Mouse (Mus musculus): ENCODE data around the gene Cnn1. TPM values are rescaled to one million over a fixed set of nuclear protein-coding genes. Genes with fewer than 3 reads are reported as not detected.

Gene Cnn1
- polyA plus RNA-seq, 1 experiment from 2014 or later, result 1,082 TPM

- no peaks in the 10 kb centered on the region; the same call in 1 of the 2 replicates for H3K27me3 ChIP-seq (ENCODE audit: control insufficient read depth, insufficient read depth, low read length)
- H3K9me3 ChIP-seq (ENCODE audit: control insufficient read depth, low read length), result no peaks in the 10 kb centered on the region
- DNase-seq (ENCODE audit: low spot score), result no peak
- H3K27ac ChIP-seq (replicated peaks), result no peak overlapping the region
- no peak overlapping the region for H3K4me3 ChIP-seq (ENCODE audit: low read depth, low read length)
- ATAC-seq (ENCODE audit: low FRiP score, low TSS enrichment), result no peak
- TF ChIP-seq EP300 (optimal IDR thresholded peaks at IDR 0.05), result no peak
- no peak overlapping the region for H3K4me2 ChIP-seq (replicated peaks; ENCODE audit: low read depth)
- H3K9ac ChIP-seq (ENCODE audit: low read length), result no peak overlapping the region
- H3K36me3 ChIP-seq (ENCODE audit: control insufficient read depth, insufficient read depth, low read length), result peaks cover 10% of the 10 kb centered on the region
- 93% methylated on average over 9 of the region's 9 CpGs for WGBS
- 0 out of 2 replicates have a peak, but pooled peaks cover 2% of the 10 kb centered on the region for H3K4me1 ChIP-seq (replicated peaks; ENCODE audit: control insufficient read depth, insufficient read depth)
These were observed 41.9 kb upstream of the Cnn1 start for GRCm38 (mm10) chr9:22057031-22057517.

GRCm38 (mm10) chr9:22058011-22058424, 41.0 kb upstream of the Cnn1 start:
- Histone ChIP-seq H3K27me3 (ENCODE audit: control insufficient read depth, insufficient read depth, low read length) (no peaks in the 10 kb centered on the region), H3K36me3 (ENCODE audit: control insufficient read depth, insufficient read depth, low read length) (peaks cover 10% of the 10 kb centered on the region), H3K27ac (replicated peaks) (no peak overlapping the region), H3K9ac (ENCODE audit: low read length) (no peak overlapping the region), H3K9me3 (ENCODE audit: control insufficient read depth, low read length) (no peaks in the 10 kb centered on the region), H3K4me1 (replicated peaks; ENCODE audit: control insufficient read depth, insufficient read depth) (0 out of 2 replicates have a peak, but pooled peaks cover 2% of the 10 kb centered on the region), H3K4me3 (ENCODE audit: low read depth, low read length) (no peak overlapping the region), H3K4me2 (replicated peaks; ENCODE audit: low read depth) (no peak overlapping the region)
- TF ChIP-seq CTCF (IDR thresholded peaks at IDR 0.05; ENCODE audit: low read depth) (no peak), EP300 (optimal IDR thresholded peaks at IDR 0.05) (no peak)
- ATAC-seq (ENCODE audit: low FRiP score, low TSS enrichment) (no peak), DNase-seq (ENCODE audit: low spot score) (no peak)
- 84% methylated on average over 9 of the region's 9 CpGs for WGBS

- peaks cover 24% of the 10 kb centered on the region for H3K36me3 ChIP-seq (ENCODE audit: control insufficient read depth, insufficient read depth, low read length)
- no peak overlapping the region for H3K4me3 ChIP-seq (ENCODE audit: low read depth, low read length)
- 70% methylated on average over 2 of the region's 2 CpGs for WGBS
- no peak overlapping the region for H3K27ac ChIP-seq (replicated peaks)
- H3K27me3 ChIP-seq (ENCODE audit: control insufficient read depth, insufficient read depth, low read length), result no peaks in the 10 kb centered on the region
- H3K4me2 ChIP-seq (replicated peaks; ENCODE audit: low read depth), result no peak overlapping the region
- DNase-seq (ENCODE audit: low spot score) (no peak), ATAC-seq (ENCODE audit: low FRiP score, low TSS enrichment) (no peak)
- no peaks in the 10 kb centered on the region for H3K9me3 ChIP-seq (ENCODE audit: control insufficient read depth, low read length)
- TF ChIP-seq CTCF (IDR thresholded peaks at IDR 0.05; ENCODE audit: low read depth) (no peak), EP300 (optimal IDR thresholded peaks at IDR 0.05) (no peak)
- H3K4me1 ChIP-seq (replicated peaks; ENCODE audit: control insufficient read depth, insufficient read depth), result no peaks in the 10 kb centered on the region
- H3K9ac ChIP-seq (ENCODE audit: low read length), result no peak overlapping the region
These were observed 37.7 kb upstream of the Cnn1 start for GRCm38 (mm10) chr9:22061339-22061738.

GRCm38 (mm10) chr9:22064341-22064740, 34.7 kb upstream of the Cnn1 start:
- no peaks in the 10 kb centered on the region for H3K27me3 ChIP-seq (ENCODE audit: control insufficient read depth, insufficient read depth, low read length)
- H3K36me3 ChIP-seq (ENCODE audit: control insufficient read depth, insufficient read depth, low read length), result peaks cover 24% of the 10 kb centered on the region
- ATAC-seq (ENCODE audit: low FRiP score, low TSS enrichment), result no peak
- TF ChIP-seq EP300 (optimal IDR thresholded peaks at IDR 0.05) (no peak), CTCF (IDR thresholded peaks at IDR 0.05; ENCODE audit: low read depth) (no peak)
- no peaks in the 10 kb centered on the region for H3K4me1 ChIP-seq (replicated peaks; ENCODE audit: control insufficient read depth, insufficient read depth)
- WGBS, result 87% methylated on average over 3 of the region's 3 CpGs
- no peak overlapping the region for H3K4me3 ChIP-seq (ENCODE audit: low read depth, low read length)
- H3K27ac ChIP-seq (replicated peaks), result no peak overlapping the region
- DNase-seq (ENCODE audit: low spot score), result no peak
- H3K9ac ChIP-seq (ENCODE audit: low read length), result no peak overlapping the region
- no peaks in the 10 kb centered on the region for H3K9me3 ChIP-seq (ENCODE audit: control insufficient read depth, low read length)
- no peak overlapping the region for H3K4me2 ChIP-seq (replicated peaks; ENCODE audit: low read depth)

- Histone ChIP-seq H3K9me3 (ENCODE audit: control insufficient read depth, low read length) (no peaks in the 10 kb centered on the region), H3K9ac (ENCODE audit: low read length) (no peak overlapping the region), H3K4me3 (ENCODE audit: low read depth, low read length) (no peak overlapping the region), H3K27me3 (ENCODE audit: control insufficient read depth, insufficient read depth, low read length) (no peaks in the 10 kb centered on the region), H3K36me3 (ENCODE audit: control insufficient read depth, insufficient read depth, low read length) (peaks cover 21% of the 10 kb centered on the region), H3K27ac (replicated peaks) (no peak overlapping the region), H3K4me1 (replicated peaks; ENCODE audit: control insufficient read depth, insufficient read depth) (no peaks in the 10 kb centered on the region), H3K4me2 (replicated peaks; ENCODE audit: low read depth) (no peak overlapping the region)
- ATAC-seq (ENCODE audit: low FRiP score, low TSS enrichment), result no peak
- TF ChIP-seq CTCF (IDR thresholded peaks at IDR 0.05; ENCODE audit: low read depth) (no peak), EP300 (optimal IDR thresholded peaks at IDR 0.05) (no peak)
- DNase-seq (ENCODE audit: low spot score), result no peak
- WGBS, result 92% methylated on average over 11 of the region's 11 CpGs
These were observed 33.4 kb upstream of the Cnn1 start for GRCm38 (mm10) chr9:22065642-22066041.

GRCm38 (mm10) chr9:22066433-22066832, 32.6 kb upstream of the Cnn1 start:
- peaks cover 21% of the 10 kb centered on the region for H3K36me3 ChIP-seq (ENCODE audit: control insufficient read depth, insufficient read depth, low read length)
- ATAC-seq (ENCODE audit: low FRiP score, low TSS enrichment) (no peak), DNase-seq (ENCODE audit: low spot score) (peak; percentile 71)

More at GRCm38 (mm10) chr9:22066433-22066832, 32.6 kb upstream of the Cnn1 start:
- no peaks in the 10 kb centered on the region for H3K9me3 ChIP-seq (ENCODE audit: control insufficient read depth, low read length)
- H3K27ac ChIP-seq (replicated peaks), result no peak overlapping the region
- 67% methylated on average over 3 of the region's 3 CpGs for WGBS
- no peaks in the 10 kb centered on the region for H3K27me3 ChIP-seq (ENCODE audit: control insufficient read depth, insufficient read depth, low read length)
- no peak overlapping the region for H3K4me2 ChIP-seq (replicated peaks; ENCODE audit: low read depth)
- H3K4me1 ChIP-seq (replicated peaks; ENCODE audit: control insufficient read depth, insufficient read depth), result no peaks in the 10 kb centered on the region
- H3K9ac ChIP-seq (ENCODE audit: low read length), result no peak overlapping the region
- no peak for TF ChIP-seq EP300 (optimal IDR thresholded peaks at IDR 0.05)
- TF ChIP-seq CTCF (IDR thresholded peaks at IDR 0.05; ENCODE audit: low read depth), result peak; percentile 94
- no peak overlapping the region for H3K4me3 ChIP-seq (ENCODE audit: low read depth, low read length)
